Mouse (Mus musculus): Measurements from ENCODE around the gene Ddx41. TPM values are rescaled to one million over a fixed set of nuclear protein-coding genes. Genes with fewer than 3 reads are reported as not detected.

The Ddx41 gene
- 15.0 TPM for polyA plus RNA-seq (2014; fragmentation: Illumina TruSeq; extraction: RNeasy Lipid Tissue Mini Kit (QIAGEN cat#74804); ENCODE audit: low read depth, low replicate concordance)

GRCm38 (mm10) chr13:55536194-55537175 is at the start of gene Ddx41:
Gene Ddx41, minus strand, starts transcription at chr13:55536658.

GRCm38 (mm10) chr13:55573432-55573831 is 37.0 kb upstream of the Ddx41 start, which contains the start of gene Tmed9:
Gene Tmed9, plus strand, starts transcription at chr13:55573732.

GRCm38 (mm10) chr13:55571027-55571751 is 34.7 kb upstream of the Ddx41 start, which contains the start of gene Fam193b:
Gene Fam193b, minus strand, starts transcription at chr13:55571120.

GRCm38 (mm10) chr13:55529198-55529915 is 7.1 kb downstream of the Ddx41 start, which contains the start of gene Dok3:
Gene Dok3, minus strand, starts transcription at chr13:55529296.

GRCm38 (mm10) chr13:55513111-55513748 is 23.2 kb downstream of the Ddx41 start, which contains the start of gene Pdlim7:
Gene Pdlim7, minus strand, starts transcription at chr13:55513676.

GRCm38 (mm10) chr13:55487578-55488498 is 48.6 kb downstream of the Ddx41 start, which contains the start of gene Dbn1:
Gene Dbn1, minus strand, starts transcription at chr13:55488111.

Other genes with a start within 250 kb of the Ddx41 start
- 35.7 TPM for gene Prelid1, start 216.2 kb downstream of the Ddx41 start, polyA plus RNA-seq (2014; fragmentation: Illumina TruSeq; extraction: RNeasy Lipid Tissue Mini Kit (QIAGEN cat#74804); ENCODE audit: low read depth, low replicate concordance)
- 62.0 TPM for gene Rab24, start 214.7 kb downstream of the Ddx41 start, polyA plus RNA-seq (2014; fragmentation: Illumina TruSeq; extraction: RNeasy Lipid Tissue Mini Kit (QIAGEN cat#74804); ENCODE audit: low read depth, low replicate concordance)
- gene Mxd3, start 206.8 kb downstream of the Ddx41 start, polyA plus RNA-seq (2014; fragmentation: Illumina TruSeq; extraction: RNeasy Lipid Tissue Mini Kit (QIAGEN cat#74804); ENCODE audit: low read depth, low replicate concordance), result not detected
- 50.8 TPM for gene Lman2, start 173.9 kb downstream of the Ddx41 start, polyA plus RNA-seq (2014; fragmentation: Illumina TruSeq; extraction: RNeasy Lipid Tissue Mini Kit (QIAGEN cat#74804); ENCODE audit: low read depth, low replicate concordance)
- gene Rgs14, start 166.9 kb downstream of the Ddx41 start, polyA plus RNA-seq (2014; fragmentation: Illumina TruSeq; extraction: RNeasy Lipid Tissue Mini Kit (QIAGEN cat#74804); ENCODE audit: low read depth, low replicate concordance), result 0.58 TPM
- not detected for gene Slc34a1, start 138.5 kb downstream of the Ddx41 start, polyA plus RNA-seq (2014; fragmentation: Illumina TruSeq; extraction: RNeasy Lipid Tissue Mini Kit (QIAGEN cat#74804); ENCODE audit: low read depth, low replicate concordance)
- gene Pfn3, start 121.4 kb downstream of the Ddx41 start, polyA plus RNA-seq (2014; fragmentation: Illumina TruSeq; extraction: RNeasy Lipid Tissue Mini Kit (QIAGEN cat#74804); ENCODE audit: low read depth, low replicate concordance), result not detected
- not detected for gene F12, start 109.9 kb downstream of the Ddx41 start, polyA plus RNA-seq (2014; fragmentation: Illumina TruSeq; extraction: RNeasy Lipid Tissue Mini Kit (QIAGEN cat#74804); ENCODE audit: low read depth, low replicate concordance)
- gene Grk6, start 91.6 kb downstream of the Ddx41 start, polyA plus RNA-seq (2014; fragmentation: Illumina TruSeq; extraction: RNeasy Lipid Tissue Mini Kit (QIAGEN cat#74804); ENCODE audit: low read depth, low replicate concordance), result 19.9 TPM
- not detected for gene Prr7, start 72.4 kb downstream of the Ddx41 start, polyA plus RNA-seq (2014; fragmentation: Illumina TruSeq; extraction: RNeasy Lipid Tissue Mini Kit (QIAGEN cat#74804); ENCODE audit: low read depth, low replicate concordance)
- gene Dbn1, start 48.5 kb downstream of the Ddx41 start, polyA plus RNA-seq (2014; fragmentation: Illumina TruSeq; extraction: RNeasy Lipid Tissue Mini Kit (QIAGEN cat#74804); ENCODE audit: low read depth, low replicate concordance), result 7.0 TPM
- 65.4 TPM for gene Pdlim7, start 23.0 kb downstream of the Ddx41 start, polyA plus RNA-seq (2014; fragmentation: Illumina TruSeq; extraction: RNeasy Lipid Tissue Mini Kit (QIAGEN cat#74804); ENCODE audit: low read depth, low replicate concordance)
- gene Dok3, start 7.4 kb downstream of the Ddx41 start, polyA plus RNA-seq (2014; fragmentation: Illumina TruSeq; extraction: RNeasy Lipid Tissue Mini Kit (QIAGEN cat#74804); ENCODE audit: low read depth, low replicate concordance), result 2.6 TPM
- 48.4 TPM for gene Fam193b, start 34.5 kb upstream of the Ddx41 start, polyA plus RNA-seq (2014; fragmentation: Illumina TruSeq; extraction: RNeasy Lipid Tissue Mini Kit (QIAGEN cat#74804); ENCODE audit: low read depth, low replicate concordance)
- 97.7 TPM for gene Tmed9, start 37.1 kb upstream of the Ddx41 start, polyA plus RNA-seq (2014; fragmentation: Illumina TruSeq; extraction: RNeasy Lipid Tissue Mini Kit (QIAGEN cat#74804); ENCODE audit: low read depth, low replicate concordance)
- gene B4galt7, start 63.2 kb upstream of the Ddx41 start, polyA plus RNA-seq (2014; fragmentation: Illumina TruSeq; extraction: RNeasy Lipid Tissue Mini Kit (QIAGEN cat#74804); ENCODE audit: low read depth, low replicate concordance), result 10.3 TPM
- 17.0 TPM for gene Caml, start 86.3 kb upstream of the Ddx41 start, polyA plus RNA-seq (2014; fragmentation: Illumina TruSeq; extraction: RNeasy Lipid Tissue Mini Kit (QIAGEN cat#74804); ENCODE audit: low read depth, low replicate concordance)
- 25.7 TPM for gene Ddx46, start 98.4 kb upstream of the Ddx41 start, polyA plus RNA-seq (2014; fragmentation: Illumina TruSeq; extraction: RNeasy Lipid Tissue Mini Kit (QIAGEN cat#74804); ENCODE audit: low read depth, low replicate concordance)
- gene B230219D22Rik, start 156.5 kb upstream of the Ddx41 start, polyA plus RNA-seq (2014; fragmentation: Illumina TruSeq; extraction: RNeasy Lipid Tissue Mini Kit (QIAGEN cat#74804); ENCODE audit: low read depth, low replicate concordance), result 44.1 TPM
- gene Txndc15, start 178.0 kb upstream of the Ddx41 start, polyA plus RNA-seq (2014; fragmentation: Illumina TruSeq; extraction: RNeasy Lipid Tissue Mini Kit (QIAGEN cat#74804); ENCODE audit: low read depth, low replicate concordance), result 61.0 TPM
- 29.5 TPM for gene Pcbd2, start 190.7 kb upstream of the Ddx41 start, polyA plus RNA-seq (2014; fragmentation: Illumina TruSeq; extraction: RNeasy Lipid Tissue Mini Kit (QIAGEN cat#74804); ENCODE audit: low read depth, low replicate concordance)
- gene Catsper3, start 247.9 kb upstream of the Ddx41 start, polyA plus RNA-seq (2014; fragmentation: Illumina TruSeq; extraction: RNeasy Lipid Tissue Mini Kit (QIAGEN cat#74804); ENCODE audit: low read depth, low replicate concordance), result not detected

Data from heart, adult 10 weeks (tissue).